Mouse (Mus musculus): ENCODE results near the gene Bmper.

Gene Bmper

DNA sequence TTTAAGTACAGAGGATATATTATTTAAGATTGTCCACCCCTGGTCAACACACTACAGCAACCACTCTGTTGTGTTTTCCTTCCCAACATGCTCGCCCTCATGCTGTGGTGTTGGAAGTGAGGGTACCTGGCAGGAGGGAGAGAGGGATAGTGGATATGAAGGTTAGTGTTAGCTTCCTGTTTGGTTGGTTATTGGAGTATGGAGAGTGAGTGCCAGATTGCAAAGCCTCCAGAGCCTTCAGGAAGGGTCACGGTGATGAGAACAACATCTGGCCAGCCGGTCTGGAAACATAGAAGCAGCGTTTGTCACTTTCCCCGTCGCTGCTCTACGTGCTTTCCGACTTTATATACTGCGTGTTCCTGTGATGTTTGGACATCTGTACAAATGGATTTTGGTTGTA lies 215.8 kb downstream of the Bmper start:
- DNase-seq (ENCODE audit: low spot score), result no peak

DNA sequence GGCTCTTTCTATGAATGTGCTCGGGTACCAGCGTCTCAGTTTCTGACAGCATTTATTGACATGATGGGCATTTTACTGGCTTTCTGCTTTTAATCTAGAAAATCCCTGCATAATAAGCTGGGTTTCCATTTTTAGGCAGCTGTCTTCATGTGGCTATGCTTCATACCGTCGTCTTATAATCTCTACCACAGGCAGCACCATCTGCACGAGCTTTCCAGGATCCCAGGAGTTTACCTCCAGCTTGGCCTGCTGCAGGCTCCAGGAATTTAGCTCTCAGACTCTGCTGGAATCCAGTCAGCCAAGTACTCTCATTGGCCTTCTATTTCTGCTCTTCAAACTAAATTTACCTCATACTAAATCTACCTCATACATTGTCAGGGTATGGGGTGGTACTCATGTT lies 219.3 kb downstream of the Bmper start:
- DNase-seq (ENCODE audit: low spot score), result no peak

- DNase-seq (ENCODE audit: low spot score), result no peak
Observed at GRCm38 (mm10) chr9:23444975-23445374, 222.1 kb downstream of the Bmper start.

DNA sequence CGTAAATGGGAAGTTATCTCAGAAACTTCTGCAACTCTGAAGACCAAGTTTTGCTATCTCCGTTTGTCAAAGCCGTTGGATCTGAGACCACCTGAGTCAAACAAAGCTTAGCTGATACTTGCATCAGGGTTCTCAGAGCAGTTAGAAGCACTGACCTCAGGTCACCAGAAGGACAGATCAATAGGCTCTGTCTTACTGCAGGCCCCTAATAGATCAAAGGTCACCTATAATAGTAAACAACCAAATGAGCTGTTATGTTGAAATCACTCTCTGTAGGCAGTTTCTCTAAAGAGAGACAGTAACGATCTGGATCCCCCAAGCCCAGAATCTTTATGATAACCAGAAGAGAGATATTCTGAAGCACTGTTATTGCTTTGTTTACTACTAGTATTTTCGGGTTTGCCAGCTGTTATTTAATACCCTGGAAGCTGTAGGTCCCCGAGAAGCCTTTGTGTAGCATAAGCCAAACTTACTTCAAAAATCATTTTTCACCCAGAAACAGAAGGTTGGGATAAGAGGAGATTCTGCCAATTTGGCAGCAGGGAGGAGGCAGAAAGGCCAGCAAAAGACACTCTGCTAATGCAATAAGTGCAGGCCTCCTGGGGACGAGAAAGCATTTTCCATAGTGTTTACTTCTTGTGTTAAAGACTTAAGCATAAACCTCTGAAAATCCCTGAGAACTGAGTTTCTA lies 224.5 kb downstream of the Bmper start:
- no peak for DNase-seq (ENCODE audit: low spot score)

DNA sequence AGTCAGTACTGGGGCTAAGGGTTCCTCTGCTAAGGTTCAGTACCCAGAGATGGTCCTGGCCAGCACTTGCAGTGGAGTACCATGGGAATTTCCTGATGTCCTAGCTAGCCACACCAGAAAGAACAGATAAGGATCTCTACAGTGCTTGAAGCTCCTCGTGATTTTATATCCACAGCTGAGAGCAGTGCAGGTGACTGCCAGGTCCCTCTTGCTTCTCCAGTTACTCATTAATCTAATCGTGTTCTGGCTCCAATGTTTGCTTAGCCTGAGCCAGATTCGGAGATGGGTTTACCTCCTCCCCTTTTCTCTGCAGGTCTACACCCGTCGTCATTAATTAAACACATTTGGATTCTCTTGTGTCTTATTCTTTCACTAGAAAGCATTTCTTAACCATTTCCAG lies 230.4 kb downstream of the Bmper start:
- no peak for DNase-seq (ENCODE audit: low spot score)

DNA sequence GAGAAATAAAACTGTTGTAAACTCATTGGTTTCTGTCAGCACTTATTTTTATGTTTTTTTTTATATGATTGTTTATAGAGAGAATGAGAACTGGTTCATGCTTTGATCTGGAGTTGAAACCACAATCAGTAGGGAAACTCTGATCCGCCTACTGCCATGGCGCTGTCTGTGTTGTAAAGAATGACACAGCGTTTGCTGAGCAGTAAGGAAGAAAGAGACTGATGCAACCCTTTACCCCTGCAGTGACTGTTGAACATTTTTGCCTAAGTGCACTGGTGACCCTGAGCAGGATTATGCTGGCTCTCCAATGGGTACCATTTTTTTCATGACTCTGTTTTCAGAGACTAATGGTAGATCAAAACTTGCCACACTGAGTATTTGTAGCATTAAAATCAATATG lies 234.3 kb downstream of the Bmper start:
- no peak for DNase-seq (ENCODE audit: low spot score)

- no peak for DNase-seq (ENCODE audit: low spot score)
Observed at GRCm38 (mm10) chr9:23460721-23461120, 237.8 kb downstream of the Bmper start.

- DNase-seq (ENCODE audit: low spot score), result no peak
Observed at GRCm38 (mm10) chr9:23462949-23463608, 240.2 kb downstream of the Bmper start.

DNA sequence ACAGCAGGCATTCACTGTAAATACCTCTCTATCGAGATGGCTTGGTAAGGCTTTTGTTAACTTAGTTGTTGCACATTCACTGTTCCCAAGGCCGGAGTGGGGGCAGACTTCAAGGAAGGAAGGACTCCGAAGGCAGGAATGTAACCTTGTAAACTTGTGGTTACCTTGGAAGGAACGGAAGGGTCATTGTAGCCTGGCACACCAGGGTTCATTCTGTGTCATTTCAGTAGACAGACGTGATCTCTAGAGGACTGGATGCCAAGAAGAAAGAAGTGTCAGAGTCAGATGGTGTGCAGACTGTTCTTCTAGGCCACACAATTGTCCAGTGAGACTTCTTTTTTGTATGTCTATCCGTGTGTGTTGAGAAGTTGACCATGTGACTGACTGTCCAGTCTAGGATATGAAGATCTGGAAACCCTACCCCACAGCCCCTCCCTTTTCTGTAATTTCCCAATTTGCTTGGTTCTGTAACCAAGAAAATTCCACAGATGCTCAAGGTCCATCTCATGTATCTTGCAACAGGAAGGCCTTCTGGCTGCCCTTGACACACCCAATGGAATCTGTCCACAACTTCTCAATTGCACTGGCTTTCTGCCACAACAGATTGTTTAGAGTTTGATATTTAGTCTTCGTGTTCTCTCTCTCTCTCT lies 242.2 kb downstream of the Bmper start:
- no peak for DNase-seq (ENCODE audit: low spot score)

GRCm38 (mm10) chr9:23469886-23470285 lies 247.0 kb downstream of the Bmper start:
- no peak for DNase-seq (ENCODE audit: low spot score)

DNA sequence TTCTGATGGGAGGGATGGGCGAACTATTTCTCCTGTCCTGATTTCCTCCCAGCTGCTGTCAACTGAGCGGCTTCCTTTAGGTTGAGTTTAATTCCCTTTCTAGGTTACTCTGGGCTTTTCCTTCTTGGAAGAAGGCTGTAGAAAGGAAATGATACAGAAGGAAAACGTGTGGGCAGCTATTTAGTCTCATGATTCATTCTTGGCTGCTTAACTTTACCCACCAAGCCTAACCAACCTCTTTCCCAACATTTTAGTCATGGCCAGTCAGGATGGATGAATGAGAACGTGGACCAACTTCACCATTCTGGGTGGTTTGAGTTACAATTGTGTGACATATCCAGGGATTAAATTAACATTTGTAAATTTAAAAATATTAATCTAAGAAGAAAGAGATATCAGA lies 263.0 kb downstream of the Bmper start:
- DNase-seq (ENCODE audit: low spot score), result no peak

GRCm38 (mm10) chr9:23486725-23487378 lies 264.0 kb downstream of the Bmper start:
- no peak for DNase-seq (ENCODE audit: low spot score)

GRCm38 (mm10) chr9:23488265-23488664 lies 265.4 kb downstream of the Bmper start:
- DNase-seq (ENCODE audit: low spot score), result no peak

DNA sequence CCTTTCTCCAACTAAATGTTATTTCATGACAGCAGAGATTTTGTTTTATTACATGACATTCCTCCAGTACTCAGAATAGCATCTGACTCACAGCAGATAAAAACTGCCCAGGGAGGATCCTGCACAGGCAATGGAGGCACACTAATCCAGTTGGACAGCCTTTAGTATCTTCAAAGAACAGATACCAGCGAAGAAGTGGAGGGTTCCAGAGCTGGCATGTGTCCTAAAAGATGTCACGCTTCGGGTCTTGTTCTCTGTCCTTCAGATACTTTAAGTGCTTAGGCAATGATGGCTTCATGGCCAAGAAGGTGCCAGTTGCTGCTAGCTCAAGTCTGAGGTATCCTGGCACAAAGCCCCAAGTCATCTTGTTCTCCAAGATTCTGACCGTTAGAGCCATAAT lies 272.5 kb downstream of the Bmper start:
- no peak for DNase-seq (ENCODE audit: low spot score)

GRCm38 (mm10) chr9:23497626-23498025 lies 274.8 kb downstream of the Bmper start:
- DNase-seq (ENCODE audit: low spot score), result no peak

DNA sequence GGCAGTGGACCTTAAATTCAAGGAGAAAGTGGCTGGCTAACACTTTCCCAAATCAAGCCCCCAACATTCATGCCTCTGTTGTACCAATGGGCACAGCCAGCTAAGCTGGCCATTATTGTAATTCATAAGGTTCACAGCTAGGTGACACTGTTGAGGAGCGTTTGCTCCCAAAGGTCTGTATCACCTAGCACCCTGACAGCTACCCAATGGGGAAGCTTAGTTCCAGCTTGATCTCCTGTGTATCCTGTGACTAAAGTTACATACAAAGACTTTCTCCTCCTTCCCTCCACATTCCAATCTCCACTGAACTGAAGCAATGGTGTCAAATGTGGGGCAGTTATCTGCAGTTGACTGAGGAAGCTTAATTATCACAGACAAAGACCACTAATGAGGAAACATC lies 311.0 kb downstream of the Bmper start:
- no peak for DNase-seq (ENCODE audit: low spot score)

Data from urinary bladder, postnatal 10 days (tissue).